Mouse (Mus musculus): ENCODE measurements around the gene P2rx5. TPM values are rescaled to one million over a fixed set of nuclear protein-coding genes. Genes with fewer than 3 reads are reported as not detected.

Gene P2rx5
- total RNA-seq, 2 experiments from 2014 or later: 2.5 to 2.6 TPM

DNA sequence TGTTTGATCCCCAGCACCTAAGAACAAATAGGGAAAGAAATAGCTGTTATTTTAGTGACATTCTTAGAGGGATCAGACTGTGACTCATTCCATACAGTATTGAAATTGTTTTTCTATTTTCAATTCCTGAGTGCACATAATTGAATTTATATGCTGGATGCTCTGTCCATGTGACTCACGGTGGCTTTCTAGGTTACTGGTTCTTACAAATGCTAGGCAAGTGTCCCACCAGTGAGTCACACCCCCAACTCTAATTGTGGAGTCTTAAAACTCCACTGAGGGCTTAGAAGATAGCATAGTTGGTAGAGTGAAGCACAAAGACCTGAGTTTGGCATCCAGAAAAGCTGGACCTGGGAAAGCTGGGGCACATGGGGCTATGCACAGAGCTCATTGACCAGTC is 60.4 kb downstream of the P2rx5 start:
- no peak for DNase-seq (ENCODE audit: extremely low spot score in 1 of 2, low spot score in 1 of 2)

Other genes with a start within 250 kb of the P2rx5 start
- gene Atp2a3, start 199.3 kb upstream of the P2rx5 start, total RNA-seq (2021): 1 to 10 TPM; 4.9 to 6.6 TPM
- under 1 TPM; 0.54 to 0.69 TPM for gene P2rx1, start 161.3 kb upstream of the P2rx5 start, total RNA-seq (2021)
- 100 to 1,000 TPM; 128 to 155 TPM for gene Camkk1, start 141.4 kb upstream of the P2rx5 start, total RNA-seq (2021)
- gene Ncbp3, start 112.6 kb upstream of the P2rx5 start, total RNA-seq (2021): 10 to 100 TPM in 1 of 2 experiments, 1 to 10 TPM in 1; 8.5 to 10.4 TPM
- gene Itgae, start 69.8 kb upstream of the P2rx5 start, total RNA-seq (2021): under 1 TPM; 0.12 to 0.15 TPM
- gene Haspin, start 22.1 kb upstream of the P2rx5 start, total RNA-seq (2021): under 1 TPM; 0.30 to 0.33 TPM
- 10 to 100 TPM; 51.3 to 65.6 TPM for gene Emc6, start 16.6 kb downstream of the P2rx5 start, total RNA-seq (2021)
- 10 to 100 TPM; 11.6 to 13.3 TPM for gene Tax1bp3, start 16.7 kb downstream of the P2rx5 start, total RNA-seq (2021)
- 10 to 100 TPM; 16.5 to 23.0 TPM for gene Ctns, start 38.6 kb downstream of the P2rx5 start, total RNA-seq (2021)
- 1 to 10 TPM; 3.0 to 4.1 TPM for gene Shpk, start 39.0 kb downstream of the P2rx5 start, total RNA-seq (2021)
- gene Trpv1, start 73.9 kb downstream of the P2rx5 start, total RNA-seq (2021): under 1 TPM in 1 of 2 experiments, not detected in 1; 0.12 TPM
- under 1 TPM; 0.34 to 0.40 TPM for gene Trpv3, start 107.0 kb downstream of the P2rx5 start, total RNA-seq (2021)
- gene Aspa, start 169.2 kb downstream of the P2rx5 start, total RNA-seq (2021): 10 to 100 TPM; 11.7 to 14.6 TPM
- gene Gm49340, start 169.3 kb downstream of the P2rx5 start, total RNA-seq (2021): not detected
- not detected for gene Spata22, start 169.3 kb downstream of the P2rx5 start, total RNA-seq (2021)
- not detected for gene Olfr20, start 190.4 kb downstream of the P2rx5 start, total RNA-seq (2021)
- not detected for gene Olfr376, start 210.8 kb downstream of the P2rx5 start, total RNA-seq (2021)
- gene Olfr1, start 239.2 kb downstream of the P2rx5 start, total RNA-seq (2021): not detected